Mouse (Mus musculus): ENCODE results near the gene Spryd4.

GRCm38 (mm10) chr10:128175996-128176755 is 35.4 kb downstream of the Spryd4 start:
- TF ChIP-seq CTCF (IDR thresholded peaks at IDR 0.05; ENCODE audit: extremely low read depth, insufficient read length, insufficient replicate concordance, low read depth, low read length) (no peak), POLR2A (IDR thresholded peaks at IDR 0.05; ENCODE audit: low read depth, low read length) (no peak)
